Mouse (Mus musculus): ENCODE measurements at regions not wholly inside any gene's neighbourhood (a gene's known extent, or its start where the extent isn't known, plus 50 kb on each side); places are given as distances from the start of the nearest gene placed in this dataset.
A peak's percentile ranks its signal among the peaks of the same experiment; 100 is the strongest.

DNA sequence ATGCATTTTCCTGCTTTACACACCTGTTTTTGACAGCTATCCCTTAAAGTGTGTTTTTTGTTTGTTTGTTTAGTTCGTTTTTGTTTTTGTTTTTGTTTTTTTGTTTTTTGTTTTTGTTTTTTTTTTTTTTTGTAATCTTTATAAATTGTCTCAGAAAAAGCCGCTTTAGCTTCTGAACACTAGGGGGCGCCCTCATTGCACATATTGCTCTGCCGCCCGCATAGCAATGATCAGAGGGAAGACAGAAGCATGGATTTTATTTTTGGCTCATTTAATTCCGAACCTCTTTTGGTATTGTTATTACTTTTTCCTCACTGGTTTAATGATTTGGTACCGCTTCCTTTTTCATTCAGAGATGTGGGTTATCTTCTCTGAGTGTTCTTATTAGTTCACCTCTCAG, 569.9 kb upstream of the Gm10800 start:
- peak in 1 of 2 experiments; percentile 2 for DNase-seq
